In genomic region chr10:59380411-59380821, GRCm38 (mm10) we compare ENCODE assay signal across 13 mouse cellular contexts. TPM values are rescaled to one million over a fixed set of nuclear protein-coding genes. Genes with fewer than 3 reads are reported as not detected.
A peak's percentile ranks its signal among the peaks of the same experiment; 100 is the strongest.
DNase-seq lines count a peak whose midpoint lies in the region; ATAC-seq lines count a peak whose summit lies in the region.
"Had no signal": no experiment of that assay in that cellular context is flagged by ENCODE, and none has a peak within 500 bp of the region (broad histone marks: within the 10 kb centered on the region; RNA-seq: fewer than 3 reads in every experiment).

No protein-coding gene starts in this region.

- no peak overlapping the region for H3K9ac ChIP-seq in stomach, embryonic 15.5 days
- H3K9ac ChIP-seq: hindbrain, embryonic 12.5 days had no signal

- H3K27ac ChIP-seq in stomach, embryonic 15.5 days = no peak overlapping the region
- H3K27ac ChIP-seq: hindbrain, embryonic 12.5 days; kidney, postnatal 0 days had no signal

- H3K4me1 ChIP-seq in stomach, embryonic 15.5 days = no peaks in the 10 kb centered on the region
- H3K4me1 ChIP-seq: hindbrain, embryonic 12.5 days had no signal

- intact Hi-C loops in gastrocnemius, postnatal 14 days (cut with DNase I; ENCODE audit: low total_unique reads) = no loop called here

- H3K4me2 ChIP-seq in stomach, embryonic 15.5 days = no peak overlapping the region
- H3K4me2 ChIP-seq: hindbrain, embryonic 12.5 days had no signal

- H3K4me3 ChIP-seq in stomach, embryonic 15.5 days (replicated peaks) = no peak overlapping the region
- H3K4me3 ChIP-seq: hindbrain, embryonic 12.5 days had no signal

- peak; percentile 91 for ATAC-seq in activated CD4-positive, CD25-positive, alpha-beta regulatory T cell, adult 4 months
- peak; percentile 89 for ATAC-seq in inflammation-experienced regulatory T-cells, adult 6 months
- ATAC-seq in stomach, embryonic 15.5 days (ENCODE audit: insufficient read depth, low FRiP score, low read depth) = 0 out of 2 replicates have a peak, but pooled peaks have one; percentile 22

- H3K36me3 ChIP-seq in stomach, embryonic 15.5 days = no peaks in the 10 kb centered on the region
- H3K36me3 ChIP-seq: hindbrain, embryonic 12.5 days had no signal

- H3K27me3 ChIP-seq in stomach, embryonic 15.5 days (replicated peaks) = no peaks in the 10 kb centered on the region
- H3K27me3 ChIP-seq: hindbrain, embryonic 12.5 days had no signal

- 55% methylated on average over 2 of the region's 2 CpGs for WGBS in stomach, embryonic 15.5 days

- peak; percentile 15 for DNase-seq in spleen, adult 12 weeks (ENCODE audit: low spot score)
- no peak for DNase-seq in spleen, postnatal 10 days (ENCODE audit: low spot score in 2 of 2)
- DNase-seq in gastrocnemius, postnatal 14 days = no peak
- DNase-seq in adrenal gland, postnatal 14 days = no peak
- DNase-seq: embryo, embryonic 11 days; lung, postnatal 10 days had no signal

- H3K9me3 ChIP-seq in stomach, embryonic 15.5 days = no peaks in the 10 kb centered on the region
- H3K9me3 ChIP-seq: hindbrain, embryonic 12.5 days had no signal

RNA-seq across cellular contexts. Expression of gene Gm10273, which starts 15.0 kb away (rescaled TPM):
- 10 to 100 TPM; 37.3 to 71.3 TPM for polyA plus RNA-seq in activated CD4-positive, CD25-positive, alpha-beta regulatory T cell, adult 4 months (2017; shearing (Covaris generic))
- 10 to 100 TPM; 34.2 to 47.3 (median 42.3) TPM for polyA plus RNA-seq in inflammation-experienced regulatory T-cells, adult 6 months (2017; shearing (Covaris generic))
- 3.1 and 58.1 TPM in 2 replicates for polyA plus RNA-seq in stomach, embryonic 15.5 days (2015; fragmentation: Nextera tagmentation; extraction: Ambion mirVana)
- total RNA-seq in gastrocnemius, postnatal 14 days (2021) = 100 to 1,000 TPM; 106 to 119 TPM
- 19.4 and 23.1 TPM in 2 replicates for total RNA-seq in adrenal gland, postnatal 14 days (2021)
- polyA plus RNA-seq: hindbrain, embryonic 12.5 days had no signal

RNA-seq across cellular contexts. Expression of gene Pla2g12b, which starts 23.0 kb away (rescaled TPM):
- not detected for polyA plus RNA-seq in activated CD4-positive, CD25-positive, alpha-beta regulatory T cell, adult 4 months (2017; shearing (Covaris generic))
- not detected for polyA plus RNA-seq in inflammation-experienced regulatory T-cells, adult 6 months (2017; shearing (Covaris generic))
- 12.1 and 12.9 TPM in 2 replicates for polyA plus RNA-seq in stomach, embryonic 15.5 days (2015; fragmentation: Nextera tagmentation; extraction: Ambion mirVana)
- under 1 TPM in 1 of 2 experiments, not detected in 1; 0.45 TPM for total RNA-seq in gastrocnemius, postnatal 14 days (2021)
- total RNA-seq in adrenal gland, postnatal 14 days (2021) = 0.64 and 8.6 TPM in 2 replicates
- total RNA-seq: left cerebral cortex, adult 18-20 months had no signal
- polyA plus RNA-seq: brain, embryonic 14.5 days; hindbrain, embryonic 12.5 days had no signal

RNA-seq across cellular contexts. Expression of gene P4ha1, which starts 57.3 kb away (rescaled TPM):
- 10 to 100 TPM; 36.8 to 37.7 TPM for polyA plus RNA-seq in activated CD4-positive, CD25-positive, alpha-beta regulatory T cell, adult 4 months (2017; shearing (Covaris generic))
- 10 to 100 TPM; 14.8 to 36.1 (median 28.0) TPM for polyA plus RNA-seq in inflammation-experienced regulatory T-cells, adult 6 months (2017; shearing (Covaris generic))
- polyA plus RNA-seq in stomach, embryonic 15.5 days (2015; fragmentation: Nextera tagmentation; extraction: Ambion mirVana) = 69.7 and 72.9 TPM in 2 replicates
- total RNA-seq in gastrocnemius, postnatal 14 days (2021) = 10 to 100 TPM; 29.9 to 34.2 TPM
- 25.8 and 37.1 TPM in 2 replicates for total RNA-seq in adrenal gland, postnatal 14 days (2021)

Comparison
In these comparisons a context has a peak if more than half of its experiments do, and no peak if none do; other contexts are left out.
1. ATAC-seq: peak in every context shown above with its lines; median percentile 91 in activated CD4-positive, CD25-positive, alpha-beta regulatory T cell, adult 4 months; 89 in inflammation-experienced regulatory T-cells, adult 6 months; 22 in stomach, embryonic 15.5 days.
2. RNA of gene Pla2g12b, which starts 23.0 kb away (polyA plus RNA-seq): 12.1 to 12.9 TPM in stomach, embryonic 15.5 days; not detected in activated CD4-positive, CD25-positive, alpha-beta regulatory T cell, adult 4 months and not detected in inflammation-experienced regulatory T-cells, adult 6 months; every median in the first group is over 10 times any median in the second.